Mouse (Mus musculus) neural tube, embryonic 11.5 days (tissue): ENCODE results near the gene Slc8a3. TPM values are rescaled to one million over a fixed set of nuclear protein-coding genes. Genes with fewer than 3 reads are reported as not detected.

Experiments used
- ATAC-seq: fragments of 200-750 bp; cut with Nextera tagmentation; 2 replicates; pipeline ENCODE4 v1.8.0; 2017; ENCODE audit warnings: moderate number of reproducible peaks, mild to moderate bottlenecking, moderate TSS enrichment, moderate library complexity; ENCODE audit not compliant: insufficient read depth, low FRiP score, low TSS enrichment
- DNase-seq: peaks from one replicate; pipeline ENCODE4 v3.0.0-alpha.2; 2015; ENCODE audit warnings: low spot score
- H3K27ac ChIP-seq: fragments of 300-500 bp; sonication (generic); 2 replicates; pipeline ENCODE4 v1.5.1; 2014; ENCODE audit warnings: low read depth, mild to moderate bottlenecking, low read length
- H3K27me3 ChIP-seq: fragments of 300-500 bp; sonication (generic); 2 replicates; pipeline ENCODE4 v1.6.1; 2014; ENCODE audit warnings: mild to moderate bottlenecking, low read length, mixed read lengths; ENCODE audit not compliant: control insufficient read depth, insufficient read depth
- H3K36me3 ChIP-seq: fragments of 300-500 bp; sonication (generic); 2 replicates; pipeline ENCODE4 v1.6.1; 2014; ENCODE audit warnings: mild to moderate bottlenecking, low read length, moderate library complexity, mixed read lengths; ENCODE audit not compliant: control insufficient read depth, insufficient read depth
- H3K4me1 ChIP-seq: fragments of 300-500 bp; sonication (generic); 2 replicates; pipeline ENCODE4 v1.6.1; 2014; ENCODE audit warnings: low read length, mixed read lengths; ENCODE audit not compliant: control insufficient read depth, insufficient read depth
- H3K4me2 ChIP-seq: fragments of 300-500 bp; sonication (generic); 2 replicates; pipeline ENCODE4 v1.6.1; 2014; ENCODE audit warnings: low read depth, mild to moderate bottlenecking, moderate library complexity
- H3K4me3 ChIP-seq: fragments of 300-500 bp; sonication (generic); 2 replicates; pipeline ENCODE4 v1.5.1; 2014; ENCODE audit warnings: low read depth, low read length
- H3K9ac ChIP-seq: fragments of 300-500 bp; sonication (generic); 2 replicates; pipeline ENCODE4 v1.6.1; 2014; ENCODE audit warnings: mild to moderate bottlenecking, low read length
- H3K9me3 ChIP-seq: fragments of 300-500 bp; sonication (generic); 2 replicates; pipeline ENCODE4 v1.6.1; 2016; ENCODE audit warnings: low read length; ENCODE audit not compliant: control insufficient read depth
- WGBS: fragments of 180-500 bp; shearing (Covaris S2); extraction: QIAGEN DNeasy Blood & Tissue Kit; methylation state at CpG from one replicate; pipeline ENCODE4 v1.1.7; 2014; 5-methylcytosine and 5-hydroxymethylcytosine counted together
- polyA plus RNA-seq: library from polyadenylated mRNA; unstranded; fragments of >200 nt; fragmentation: Nextera tagmentation; extraction: Ambion mirVana; gene quantifications from 2 replicates; pipeline ENCODE4 v1.2.1, GENCODE M21; 2014

The Slc8a3 gene
- polyA plus RNA-seq, 1 experiment from 2014 or later: 1.7 TPM

DNA sequence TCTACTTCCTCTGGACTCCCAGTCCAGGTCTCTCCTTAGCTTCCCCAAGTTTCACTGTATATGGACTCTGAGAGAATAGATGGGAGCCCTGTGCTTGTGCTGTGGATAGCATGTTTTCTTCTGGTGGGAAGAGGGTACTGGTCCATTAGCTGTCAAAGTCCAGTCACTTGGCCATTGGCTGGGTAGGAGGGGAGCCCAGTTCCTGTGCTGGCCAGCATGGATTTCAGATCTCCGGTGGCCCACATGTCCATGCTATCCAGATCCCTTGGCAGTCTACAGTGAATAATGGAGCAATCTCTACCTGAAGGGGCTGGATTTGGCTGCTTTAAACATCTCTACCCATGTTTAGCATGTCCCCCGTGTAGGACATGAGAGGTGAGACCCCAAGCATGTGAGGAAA lies 148.0 kb downstream of the Slc8a3 start:
- Histone ChIP-seq H3K27ac (no peak overlapping the region), H3K4me3 (no peak overlapping the region), H3K9me3 (no peaks in the 10 kb centered on the region), H3K4me1 (no peaks in the 10 kb centered on the region), H3K9ac (no peak overlapping the region), H3K4me2 (no peak overlapping the region), H3K36me3 (no peaks in the 10 kb centered on the region), H3K27me3 (no peaks in the 10 kb centered on the region)
- ATAC-seq: no peak
- WGBS: 95% methylated on average over 2 of the region's 2 CpGs
- no peak for DNase-seq

DNA sequence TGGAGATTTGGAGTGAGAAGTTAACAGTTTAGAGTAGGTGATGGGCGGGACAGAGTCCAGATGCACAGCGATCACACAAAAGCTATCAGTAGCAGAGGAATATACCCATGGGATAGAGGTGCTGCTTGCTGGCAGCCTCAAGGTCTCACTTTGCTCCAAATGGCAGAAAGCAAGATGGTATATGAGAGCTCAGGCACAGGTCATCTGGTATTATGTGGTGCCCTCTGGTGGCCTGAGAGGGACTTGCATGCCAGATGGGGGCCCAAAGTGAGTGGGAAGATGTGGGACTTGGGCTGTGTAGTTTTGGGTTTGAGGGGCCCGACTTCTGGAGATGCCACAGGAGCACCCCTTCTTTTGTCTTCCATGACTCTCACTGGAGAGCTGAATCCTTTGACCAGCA lies 150.9 kb downstream of the Slc8a3 start:
- H3K4me1 ChIP-seq: no peaks in the 10 kb centered on the region
- H3K27me3 ChIP-seq: no peaks in the 10 kb centered on the region
- H3K4me3 ChIP-seq: no peak overlapping the region
- DNase-seq (peak; percentile 75), ATAC-seq (peak; percentile 35; the same call in 1 of the 2 replicates)
- H3K36me3 ChIP-seq: no peaks in the 10 kb centered on the region
- 59% methylated on average over 3 of the region's 3 CpGs for WGBS
- no peak overlapping the region for H3K27ac ChIP-seq
- no peaks in the 10 kb centered on the region for H3K9me3 ChIP-seq
- no peak overlapping the region for H3K9ac ChIP-seq
- H3K4me2 ChIP-seq: no peak overlapping the region

DNA sequence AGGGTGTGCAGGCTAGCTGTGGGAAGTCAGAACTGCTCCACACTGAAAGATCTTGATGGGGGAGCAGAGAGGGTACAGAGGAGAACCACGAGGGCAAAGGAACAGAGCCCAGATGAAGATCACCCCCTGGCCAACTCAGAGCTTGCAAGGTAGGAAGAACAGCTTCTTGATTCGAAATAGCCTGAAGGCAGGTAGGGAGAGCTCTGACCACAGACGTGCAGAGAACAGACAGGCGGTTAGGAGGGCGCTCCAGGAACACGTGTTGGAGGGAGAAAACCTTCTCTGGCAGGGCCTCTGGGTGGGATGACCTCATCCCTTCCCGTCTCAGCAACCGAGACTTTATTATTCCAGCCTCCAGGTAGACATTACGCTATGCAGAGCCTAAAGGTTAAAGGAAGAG lies 157.7 kb downstream of the Slc8a3 start:
- WGBS: 59% methylated on average over 9 of the region's 9 CpGs
- ATAC-seq (no peak), DNase-seq (no peak)
- Histone ChIP-seq H3K9me3 (no peaks in the 10 kb centered on the region), H3K27me3 (no peaks in the 10 kb centered on the region), H3K27ac (no peak overlapping the region), H3K4me1 (0 out of 2 replicates have a peak, but pooled peaks cover 6% of the 10 kb centered on the region), H3K4me3 (no peak overlapping the region), H3K9ac (peak overlapping the region; percentile 4; the same call in 1 of the 2 replicates), H3K36me3 (no peaks in the 10 kb centered on the region), H3K4me2 (no peak overlapping the region)

DNA sequence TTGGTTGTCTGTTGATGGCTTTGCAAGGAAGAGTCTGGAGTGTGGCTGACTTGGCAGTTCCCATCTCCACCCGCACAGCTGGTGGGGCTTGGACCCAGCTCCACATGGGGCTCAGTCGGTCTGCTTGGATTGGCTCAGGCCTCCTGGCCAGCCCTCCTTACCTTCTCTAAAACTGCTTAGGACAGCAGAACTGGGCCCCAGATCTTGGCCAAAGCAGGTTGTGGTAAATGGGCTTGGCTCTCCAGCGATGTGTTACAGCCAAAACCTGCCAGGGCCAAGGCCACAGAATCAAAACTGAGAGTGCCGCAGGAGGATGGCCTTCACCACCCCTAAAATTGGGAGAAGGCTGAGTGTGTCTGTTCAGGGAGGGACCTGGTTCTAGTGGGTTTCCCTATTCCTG lies 159.1 kb downstream of the Slc8a3 start:
- no peak overlapping the region for H3K27ac ChIP-seq
- H3K4me1 ChIP-seq: 0 out of 2 replicates have a peak, but pooled peaks cover 6% of the 10 kb centered on the region
- no peak overlapping the region for H3K4me2 ChIP-seq
- DNase-seq: no peak
- H3K27me3 ChIP-seq: no peaks in the 10 kb centered on the region
- no peak overlapping the region for H3K9ac ChIP-seq
- WGBS: 93% methylated on average over 4 of the region's 4 CpGs
- H3K4me3 ChIP-seq: no peak overlapping the region
- H3K9me3 ChIP-seq: no peaks in the 10 kb centered on the region
- no peaks in the 10 kb centered on the region for H3K36me3 ChIP-seq
- ATAC-seq: no peak

DNA sequence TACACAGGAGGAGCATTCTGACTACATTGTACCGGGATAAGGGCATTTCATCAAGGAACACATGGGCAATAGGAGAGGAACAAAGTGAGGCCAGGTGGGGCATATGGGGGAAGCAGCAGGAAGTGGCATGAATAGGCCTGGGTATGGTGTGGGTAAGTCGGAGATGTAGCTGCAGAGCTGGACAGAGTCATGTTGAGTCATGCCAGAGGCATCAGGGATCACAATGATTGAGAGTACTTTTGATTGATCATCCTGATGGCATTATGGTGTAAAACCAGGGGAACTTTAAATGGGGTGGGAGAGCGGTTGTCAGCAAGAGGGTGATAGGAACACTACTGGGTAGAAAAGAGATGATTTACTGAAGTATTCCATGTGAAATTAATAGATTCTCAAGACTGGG lies 160.0 kb downstream of the Slc8a3 start:
- no peaks in the 10 kb centered on the region for H3K9me3 ChIP-seq
- no peak for ATAC-seq
- WGBS: 84% methylated on average over 3 of the region's 3 CpGs

DNA sequence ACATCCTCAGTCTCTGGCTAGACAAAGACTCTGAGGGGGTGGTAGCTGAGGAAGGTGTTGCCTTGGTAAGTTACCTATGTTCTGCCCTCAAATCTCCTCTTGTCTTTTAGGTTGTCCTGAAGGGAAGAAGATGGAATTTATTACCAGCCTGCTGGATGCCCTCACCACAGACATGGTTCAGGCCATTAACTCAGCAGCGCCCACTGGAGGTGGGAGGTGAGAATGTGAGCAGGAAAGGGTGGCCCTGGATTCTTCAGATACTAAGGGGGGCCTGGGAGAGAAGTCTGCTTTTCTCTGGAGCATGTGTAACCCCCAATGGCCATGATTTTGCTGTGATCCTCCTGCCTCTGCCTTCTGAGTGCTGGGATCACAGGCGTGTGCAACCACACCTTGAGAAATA lies 162.9 kb downstream of the Slc8a3 start:
- Histone ChIP-seq H3K4me3 (no peak overlapping the region), H3K4me2 (no peak overlapping the region), H3K9me3 (no peaks in the 10 kb centered on the region), H3K27ac (no peak overlapping the region), H3K4me1 (peaks cover 23% of the 10 kb centered on the region), H3K9ac (no peak overlapping the region), H3K27me3 (0 out of 2 replicates have a peak, but pooled peaks cover under 1% of the 10 kb centered on the region), H3K36me3 (no peaks in the 10 kb centered on the region)
- DNase-seq: no peak
- WGBS: 89% methylated on average over 2 of the region's 2 CpGs
- ATAC-seq: no peak

More for the DNA sequence above, 160.0 kb downstream of the Slc8a3 start:
- Histone ChIP-seq H3K27ac (no peak overlapping the region), H3K4me2 (no peak overlapping the region), H3K27me3 (no peaks in the 10 kb centered on the region), H3K4me3 (no peak overlapping the region), H3K4me1 (0 out of 2 replicates have a peak, but pooled peaks cover 6% of the 10 kb centered on the region), H3K9ac (no peak overlapping the region), H3K36me3 (no peaks in the 10 kb centered on the region)
- no peak for DNase-seq

DNA sequence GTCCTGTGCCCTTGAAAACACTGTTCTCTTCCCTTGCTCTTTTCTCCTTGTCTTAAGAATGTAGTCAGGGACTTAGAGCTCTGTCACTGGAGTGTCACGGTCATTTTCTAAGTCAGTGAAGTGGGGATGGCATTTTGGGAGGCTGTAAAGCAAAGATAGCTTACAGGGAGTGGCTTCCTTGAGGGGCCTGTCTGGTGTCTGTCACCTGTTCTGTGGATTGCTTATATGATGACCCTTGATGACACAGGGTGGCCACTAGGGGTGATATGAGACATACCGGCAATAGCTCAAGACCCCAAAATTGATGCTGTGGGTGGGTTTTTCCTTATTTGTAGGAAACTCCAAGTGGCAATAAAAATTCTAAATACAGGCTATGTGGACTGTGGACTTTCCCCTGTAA lies 164.5 kb downstream of the Slc8a3 start:
- no peaks in the 10 kb centered on the region for H3K36me3 ChIP-seq
- H3K27ac ChIP-seq: no peak overlapping the region
- no peak overlapping the region for H3K9ac ChIP-seq
- no peak overlapping the region for H3K4me3 ChIP-seq
- 79% methylated on average over 2 of the region's 2 CpGs for WGBS
- no peak overlapping the region for H3K4me2 ChIP-seq
- ATAC-seq: no peak
- H3K27me3 ChIP-seq: 0 out of 2 replicates have a peak, but pooled peaks cover 2% of the 10 kb centered on the region
- DNase-seq: no peak
- H3K9me3 ChIP-seq: no peaks in the 10 kb centered on the region
- peaks cover 23% of the 10 kb centered on the region for H3K4me1 ChIP-seq

DNA sequence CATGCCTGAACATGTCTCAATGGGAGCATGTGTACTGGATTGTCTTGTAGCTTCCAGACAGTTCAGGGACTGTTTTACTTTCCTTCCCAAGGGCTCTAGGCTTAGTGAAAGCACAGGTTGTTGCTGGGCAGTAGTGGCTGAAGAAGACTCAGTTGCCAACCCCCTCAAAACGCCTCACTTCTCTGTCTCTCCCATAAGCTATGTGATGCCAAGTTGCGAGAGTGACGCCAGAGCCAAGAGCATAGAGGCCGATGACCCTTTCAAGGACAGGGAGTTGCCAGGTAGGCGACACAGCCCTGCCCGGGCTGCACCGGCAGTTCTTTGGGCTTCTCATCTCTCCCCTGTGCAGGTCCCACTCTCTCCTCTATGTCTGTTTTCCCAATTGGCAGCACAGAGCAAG lies 164.9 kb downstream of the Slc8a3 start:
- ATAC-seq: no peak
- 94% methylated on average over 7 of the region's 7 CpGs for WGBS
- no peak overlapping the region for H3K27ac ChIP-seq
- 0 out of 2 replicates have a peak, but pooled peaks cover 4% of the 10 kb centered on the region for H3K27me3 ChIP-seq
- no peak for DNase-seq
- no peak overlapping the region for H3K4me2 ChIP-seq
- H3K4me1 ChIP-seq: peaks cover 23% of the 10 kb centered on the region
- no peak overlapping the region for H3K9ac ChIP-seq
- H3K9me3 ChIP-seq: no peaks in the 10 kb centered on the region
- H3K36me3 ChIP-seq: no peaks in the 10 kb centered on the region
- no peak overlapping the region for H3K4me3 ChIP-seq

DNA sequence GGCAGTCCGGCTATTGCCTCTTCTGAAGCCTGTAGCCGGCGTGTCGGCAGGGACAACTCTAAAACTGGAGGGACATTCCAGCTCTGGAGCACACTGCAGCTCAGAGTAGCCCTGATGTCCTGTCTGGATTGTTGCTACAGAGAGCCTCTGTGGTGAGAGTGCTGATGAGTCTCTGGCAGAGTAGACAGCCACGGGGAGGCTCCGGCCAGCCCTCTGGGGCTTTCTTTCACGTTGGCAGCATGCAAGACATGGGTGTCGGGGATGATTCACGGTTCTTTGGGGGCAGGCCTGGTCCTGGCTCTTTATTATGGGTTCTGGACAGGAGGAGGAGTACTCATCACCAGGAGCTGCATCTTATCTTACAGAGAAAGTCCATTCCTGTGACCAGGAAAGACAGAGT lies 165.8 kb downstream of the Slc8a3 start:
- no peak for ATAC-seq
- 25% methylated on average over 9 of the region's 9 CpGs for WGBS
- H3K4me2 ChIP-seq: no peak overlapping the region

More for the DNA sequence above, 165.8 kb downstream of the Slc8a3 start:
- no peaks in the 10 kb centered on the region for H3K9me3 ChIP-seq
- 0 out of 2 replicates have a peak overlapping the region, but pooled peaks have one; percentile 44 for H3K27ac ChIP-seq
- peaks cover 23% of the 10 kb centered on the region for H3K4me1 ChIP-seq
- H3K9ac ChIP-seq: peak overlapping the region; percentile 3
- no peak overlapping the region for H3K4me3 ChIP-seq
- DNase-seq: no peak
- H3K36me3 ChIP-seq: no peaks in the 10 kb centered on the region
- 0 out of 2 replicates have a peak, but pooled peaks cover 4% of the 10 kb centered on the region for H3K27me3 ChIP-seq
